Mouse (Mus musculus) spleen, adult 2 months (tissue): Measurements from ENCODE around the gene Txndc2.

Source experiments
- CTCF ChIP-seq: fragments of 200-500 bp; IDR thresholded peaks from 2 replicates; pipeline ENCODE4 v1.5.1; 2011; ENCODE audit warnings: mild to moderate bottlenecking, inconsistent platforms; ENCODE audit not compliant: insufficient read depth, insufficient read length, insufficient replicate concordance; ENCODE audit errors: extremely low read depth
- POLR2A ChIP-seq: fragments of 200-500 bp; IDR thresholded peaks from 2 replicates; pipeline ENCODE4 v1.6.1; 2011; ENCODE audit warnings: low read depth, low read length, inconsistent platforms

GRCm38 (mm10) chr17:65675985-65676384 is 34.0 kb upstream of the Txndc2 start:
- TF ChIP-seq POLR2A (no peak), CTCF (no peak)
